ENCODE assay signal across 34 mouse cellular contexts in the genomic region with DNA sequence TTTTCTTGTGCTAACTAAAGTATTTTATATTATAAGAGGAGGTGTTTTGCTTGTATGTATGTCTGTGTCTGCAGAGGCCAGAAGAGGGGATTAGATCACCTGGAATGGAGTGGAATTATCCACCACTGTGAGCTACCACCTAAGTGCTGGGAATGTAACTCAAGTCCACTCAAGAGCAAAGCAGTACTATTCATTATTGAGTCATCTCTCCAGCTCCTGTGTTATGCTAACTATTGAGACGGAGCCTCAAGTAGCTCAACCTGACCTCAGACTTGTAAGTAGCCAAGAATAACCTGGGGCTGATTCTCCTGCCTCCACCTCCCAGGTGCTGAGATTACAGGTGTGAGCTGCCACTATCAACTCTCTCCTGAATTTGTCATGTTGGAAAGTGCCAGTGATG.
"Had no signal": no experiment of that assay in that cellular context is flagged by ENCODE, and none has a peak within 500 bp of the region (broad histone marks: within the 10 kb centered on the region; RNA-seq: fewer than 3 reads in every experiment).

No protein-coding gene starts in this region.

- DNase-seq: heart, postnatal 10 days; heart, postnatal 14 days; heart, postnatal 36 days; heart, postnatal 4 days; kidney, adult 11 months; kidney, adult 18-20 months; kidney, adult 2 months; kidney, adult 8-10 months; kidney, adult 9 months; kidney, postnatal 10 days; kidney, postnatal 14 days; kidney, postnatal 25 days; kidney, postnatal 36 days; kidney, postnatal 4 days; layer of hippocampus, adult 9-11 months; layer of hippocampus, postnatal 36 days had no signal

- H3K27me3 ChIP-seq: heart, embryonic 12.5 days; heart, embryonic 13.5 days; heart, embryonic 15.5 days; hindbrain, embryonic 13.5 days; hindbrain, embryonic 15.5 days; intestine, embryonic 15.5 days; kidney, embryonic 15.5 days had no signal

- H3K36me3 ChIP-seq: heart, embryonic 15.5 days; hindbrain, embryonic 15.5 days; intestine, embryonic 15.5 days had no signal

- H3K4me2 ChIP-seq: heart, embryonic 11.5 days; heart, embryonic 12.5 days; heart, embryonic 13.5 days; heart, embryonic 15.5 days; hindbrain, embryonic 13.5 days; hindbrain, embryonic 14.5 days; hindbrain, embryonic 15.5 days; intestine, embryonic 15.5 days; kidney, embryonic 15.5 days had no signal

- ATAC-seq: hindbrain, embryonic 16.5 days; hindbrain, postnatal 0 days; inflammation-experienced regulatory T-cells, adult 6 months; intestine, embryonic 15.5 days; intestine, embryonic 16.5 days; intestine, postnatal 0 days had no signal

- H3K9ac ChIP-seq: heart, embryonic 12.5 days; heart, embryonic 13.5 days; heart, embryonic 15.5 days; hindbrain, embryonic 13.5 days; hindbrain, embryonic 14.5 days; hindbrain, embryonic 15.5 days; intestine, embryonic 15.5 days; kidney, embryonic 15.5 days had no signal

- H3K4me3 ChIP-seq: heart, embryonic 10.5 days; heart, embryonic 12.5 days; heart, embryonic 13.5 days; heart, embryonic 15.5 days; hindbrain, embryonic 10.5 days; hindbrain, embryonic 13.5 days; hindbrain, embryonic 15.5 days; intestine, embryonic 15.5 days; kidney, embryonic 15.5 days; layer of hippocampus, adult 2 months had no signal

- H3K9me3 ChIP-seq: heart, embryonic 10.5 days; heart, embryonic 12.5 days; heart, embryonic 13.5 days; heart, embryonic 15.5 days; hindbrain, embryonic 10.5 days; hindbrain, embryonic 13.5 days; hindbrain, embryonic 15.5 days; intestine, embryonic 15.5 days; kidney, embryonic 15.5 days had no signal

- H3K27ac ChIP-seq: heart, embryonic 10.5 days; heart, embryonic 13.5 days; heart, embryonic 15.5 days; hindbrain, embryonic 10.5 days; hindbrain, embryonic 13.5 days; hindbrain, embryonic 14.5 days; hindbrain, embryonic 15.5 days; hindbrain, postnatal 0 days; intestine, embryonic 15.5 days; kidney, embryonic 15.5 days; kidney, postnatal 0 days; layer of hippocampus, adult 2 months had no signal

- H3K4me1 ChIP-seq: heart, embryonic 10.5 days; heart, embryonic 12.5 days; heart, embryonic 13.5 days; heart, embryonic 15.5 days; hindbrain, embryonic 10.5 days; hindbrain, embryonic 13.5 days; hindbrain, embryonic 15.5 days; intestine, embryonic 15.5 days; kidney, embryonic 15.5 days had no signal
